Mouse (Mus musculus) olfactory bulb, adult 2 months (tissue): Measurements from ENCODE around the gene Frmd4b.

ENCODE experiments used
- CTCF ChIP-seq: fragments of 200-500 bp; IDR thresholded peaks from 2 replicates; pipeline ENCODE4 v1.5.1; 2012; ENCODE audit warnings: low read depth, mild to moderate bottlenecking, low read length, moderate library complexity; ENCODE audit not compliant: insufficient read depth
- POLR2A ChIP-seq: fragments of 200-500 bp; IDR thresholded peaks from 2 replicates; pipeline ENCODE4 v1.6.1; 2012; ENCODE audit warnings: mild to moderate bottlenecking, low read depth, low read length, moderate library complexity; ENCODE audit not compliant: insufficient read depth

- no peak for TF ChIP-seq CTCF
- TF ChIP-seq POLR2A = no peak
Observed at GRCm38 (mm10) chr6:97617774-97618173, 433 bp upstream of the Frmd4b start.
